Mouse (Mus musculus) adrenal gland, postnatal 0 days (tissue): ENCODE results near the gene Rin1. TPM values are rescaled to one million over a fixed set of nuclear protein-coding genes. Genes with fewer than 3 reads are reported as not detected.

Source experiments
- polyA plus RNA-seq: library from polyadenylated mRNA; unstranded; fragments of >200 nt; fragmentation: Nextera tagmentation; extraction: Ambion mirVana; gene quantifications from 2 replicates; pipeline ENCODE4 v1.2.1, GENCODE M21; 2015

The Rin1 gene
- 1.1 and 1.5 TPM in 2 replicates for polyA plus RNA-seq

DNA sequence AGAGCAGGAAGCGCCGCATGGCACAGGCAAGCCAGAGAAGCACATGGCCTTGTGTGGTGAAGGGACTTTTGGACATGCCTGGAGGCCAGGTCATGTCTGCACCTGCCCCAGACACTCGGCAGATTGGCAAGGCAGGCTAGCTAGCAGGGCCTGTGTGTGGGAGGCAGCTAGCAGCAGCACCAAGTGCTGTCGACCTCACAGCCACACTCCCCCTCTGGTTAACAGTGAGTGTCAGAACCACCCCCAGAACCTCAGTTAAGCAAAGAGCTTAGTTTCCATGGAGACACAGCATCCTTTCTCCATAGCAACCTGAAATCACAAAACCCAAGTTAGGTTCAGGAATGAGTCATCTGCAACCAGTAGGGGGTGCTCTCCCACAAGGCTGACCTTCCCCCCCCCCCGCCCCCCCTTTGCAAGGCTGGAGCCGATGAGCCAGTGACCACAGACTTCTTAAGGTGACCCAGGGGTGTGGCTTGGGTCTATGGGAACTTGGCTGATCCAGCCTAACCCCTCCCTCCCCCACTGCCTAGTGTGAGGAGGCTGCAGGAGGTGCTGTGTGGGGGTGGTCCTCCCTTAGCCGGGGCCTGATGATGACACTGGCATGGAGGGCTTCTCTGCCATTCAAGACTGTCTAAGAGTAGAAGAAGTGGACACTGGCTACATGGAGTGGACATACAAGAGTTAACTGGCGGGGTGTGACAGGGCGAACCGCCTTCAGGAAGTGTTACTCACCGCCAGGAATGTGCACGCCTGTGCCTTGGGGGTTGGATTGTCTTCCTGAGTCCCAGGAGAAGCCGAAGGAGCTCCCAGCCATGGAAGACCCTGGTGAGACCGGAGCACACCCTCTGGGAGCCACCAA, at the start of gene Rin1:
Gene Rin1, plus strand, starts transcription at position 435 of the 859 bp plus-strand sequence.

DNA sequence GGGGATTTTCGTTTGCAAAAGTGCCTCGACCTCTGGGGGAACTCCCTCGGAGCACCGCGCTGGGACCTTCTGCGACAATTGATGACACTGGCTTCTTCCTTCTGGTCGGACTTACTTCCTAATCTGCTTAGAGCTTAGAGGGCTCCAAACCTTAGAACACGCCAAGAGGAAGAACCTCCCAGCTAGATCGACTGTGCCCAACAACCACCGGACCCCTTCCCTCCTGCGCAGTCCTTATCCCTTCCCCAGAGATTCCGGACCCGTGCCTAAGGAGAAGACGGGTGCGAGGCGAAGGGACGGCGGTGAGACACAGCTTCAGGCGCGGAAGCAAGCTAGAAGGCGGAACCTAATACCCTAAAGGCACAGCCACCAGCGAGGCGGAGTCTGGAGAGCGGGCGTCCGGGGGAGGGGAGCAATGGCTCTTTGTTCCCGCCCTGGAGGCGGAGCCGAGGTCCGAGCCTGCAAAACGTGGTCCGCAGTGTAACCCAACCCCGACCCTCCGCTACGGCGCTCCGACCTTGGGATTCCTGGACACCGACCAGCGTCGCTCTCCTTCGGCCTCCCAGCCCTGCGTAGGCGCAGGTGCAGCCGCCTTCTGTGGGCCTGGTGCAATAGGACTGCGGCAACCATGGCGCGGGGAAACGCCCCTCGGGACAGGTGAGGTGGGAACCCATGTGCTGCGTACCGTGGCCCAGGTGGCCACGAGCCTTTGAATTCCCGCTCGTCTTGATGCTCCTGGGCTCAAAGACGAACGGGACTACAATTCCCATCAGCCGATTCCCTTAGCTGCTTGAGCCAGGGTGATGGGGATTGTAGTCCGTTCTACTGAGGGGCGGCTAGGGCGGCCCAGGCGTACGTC, 26.4 kb upstream of the Rin1 start, which contains the start of gene Slc29a2:
Gene Slc29a2, plus strand, starts transcription at position 240 of the 859 bp plus-strand sequence.

DNA sequence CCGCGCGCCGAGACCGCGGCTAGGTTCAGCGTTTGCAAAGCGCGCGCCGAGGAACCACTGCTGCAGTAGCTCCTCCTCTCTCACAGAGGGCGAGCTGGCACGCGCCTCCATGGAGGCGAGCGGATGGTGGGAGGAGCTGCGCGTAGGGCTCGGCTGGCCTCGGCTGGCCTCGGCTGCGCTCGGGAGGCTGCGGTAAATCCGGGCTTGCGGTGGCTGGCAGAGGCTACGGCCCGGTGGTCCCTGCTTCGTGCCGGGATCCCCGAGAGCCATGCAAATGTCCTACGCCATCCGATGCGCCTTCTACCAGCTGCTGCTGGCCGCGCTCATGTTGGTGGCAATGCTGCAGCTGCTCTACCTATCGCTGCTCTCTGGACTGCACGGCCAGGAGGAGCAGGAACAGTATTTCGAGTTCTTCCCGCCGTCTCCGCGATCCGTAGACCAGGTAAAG, 11.5 kb upstream of the Rin1 start, which contains the start of the genes B4gat1 and AC124502.3:
Gene B4gat1, plus strand, starts transcription at position 118 of the 448 bp plus-strand sequence.
Gene AC124502.3, plus strand, starts transcription at position 183 of the 448 bp plus-strand sequence.

DNA sequence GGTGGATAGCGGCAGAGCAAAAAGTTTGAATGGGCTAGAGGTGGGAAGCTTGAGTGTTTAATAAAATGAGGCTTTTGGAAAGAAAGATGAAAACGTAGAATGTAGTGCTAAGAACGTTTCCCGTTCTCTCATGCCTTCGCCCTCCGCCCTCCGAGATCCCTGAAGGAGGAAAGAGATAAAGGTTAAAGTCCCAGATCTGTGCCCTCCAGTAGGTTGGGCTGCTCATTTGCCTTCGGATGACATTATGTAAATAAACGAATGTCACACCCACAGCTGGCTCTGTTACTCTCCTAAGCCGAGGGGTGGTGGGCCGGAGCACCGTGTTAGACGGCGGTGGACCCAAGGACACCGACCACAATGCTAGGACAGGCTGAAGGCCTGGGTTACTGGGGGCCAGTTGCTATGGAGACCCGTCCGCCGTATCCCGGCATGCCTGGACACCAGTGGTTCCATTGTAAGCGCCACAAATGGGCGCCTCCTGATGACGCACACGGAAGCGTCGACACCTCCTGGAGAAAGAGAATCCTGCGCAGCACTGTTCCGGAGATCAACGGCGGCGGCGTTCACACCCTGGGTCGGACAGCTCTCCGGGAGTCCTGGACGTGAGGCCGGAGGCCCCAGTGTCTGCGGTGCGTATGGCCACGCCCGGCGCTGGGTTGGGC, 9.3 kb upstream of the Rin1 start, which contains the start of gene Brms1:
Gene Brms1, plus strand, starts transcription at position 493 of the 662 bp plus-strand sequence.

DNA sequence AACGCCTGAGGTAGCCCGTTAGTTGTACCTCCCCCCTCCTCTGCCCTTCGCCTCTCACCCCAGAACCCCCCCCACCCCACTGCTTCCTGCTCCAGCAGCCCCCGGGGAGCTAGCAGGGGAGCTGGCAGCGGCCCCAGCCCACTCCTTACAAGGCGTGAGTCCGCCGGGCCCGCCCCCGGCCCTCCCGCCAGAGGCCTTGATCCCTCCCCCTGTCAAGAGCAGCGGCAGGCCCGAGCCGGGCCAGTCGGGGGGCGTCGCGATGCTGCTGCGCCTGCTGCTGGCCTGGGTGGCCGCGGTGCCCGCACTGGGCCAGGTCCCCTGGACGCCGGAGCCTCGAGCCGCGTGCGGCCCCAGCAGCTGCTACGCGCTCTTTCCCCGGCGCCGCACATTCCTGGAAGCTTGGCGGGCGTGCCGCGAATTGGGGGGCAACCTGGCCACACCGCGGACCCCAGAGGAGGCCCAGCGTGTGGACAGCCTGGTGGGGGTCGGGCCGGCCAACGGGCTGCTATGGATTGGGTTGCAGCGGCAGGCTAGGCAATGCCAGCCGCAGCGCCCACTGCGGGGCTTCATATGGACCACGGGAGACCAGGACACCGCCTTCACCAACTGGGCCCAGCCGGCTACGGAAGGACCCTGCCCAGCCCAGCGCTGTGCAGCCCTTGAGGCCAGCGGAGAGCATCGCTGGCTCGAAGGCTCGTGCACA, 17.7 kb downstream of the Rin1 start, which contains the start of gene Cd248:
Gene Cd248, plus strand, starts transcription at position 212 of the 703 bp plus-strand sequence.

DNA sequence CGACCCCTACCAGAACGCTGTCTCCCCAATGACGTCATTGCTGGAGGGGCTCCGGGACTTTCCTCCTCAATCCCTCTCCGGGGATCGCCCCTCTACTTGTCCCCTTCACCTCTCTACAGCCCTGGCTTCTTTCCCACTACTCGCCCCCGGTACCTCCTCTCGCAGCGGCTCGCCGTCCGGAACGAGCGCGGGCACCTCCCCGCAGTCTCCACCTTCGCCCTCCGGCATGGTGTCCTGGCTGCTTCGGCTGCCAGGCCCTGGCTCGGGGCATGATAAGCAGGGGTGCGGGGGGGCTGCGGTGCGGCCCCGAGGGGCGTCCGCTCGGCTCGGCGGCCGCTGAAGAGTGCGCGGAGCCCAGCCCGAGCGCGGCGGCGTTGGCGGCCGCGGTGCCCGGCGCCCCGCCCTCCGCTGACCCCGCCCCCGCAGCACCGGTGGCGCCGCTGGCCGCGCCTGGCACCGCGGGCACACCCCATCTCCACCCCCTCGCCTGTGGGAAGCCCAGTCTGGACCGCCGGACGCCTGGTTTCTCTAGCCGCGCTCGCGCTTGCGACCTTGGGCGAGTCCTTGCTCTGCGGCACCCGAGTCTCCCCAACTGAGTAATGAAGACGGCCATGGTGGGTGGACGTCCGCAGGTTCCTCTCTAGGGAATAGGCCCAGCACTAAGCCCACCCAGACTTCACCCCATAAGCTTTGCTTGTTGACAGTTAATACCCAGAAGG, 35.0 kb downstream of the Rin1 start, which contains the start of gene Tmem151a:
Gene Tmem151a, minus strand, starts transcription at position 387 of the 719 bp plus-strand sequence.

DNA sequence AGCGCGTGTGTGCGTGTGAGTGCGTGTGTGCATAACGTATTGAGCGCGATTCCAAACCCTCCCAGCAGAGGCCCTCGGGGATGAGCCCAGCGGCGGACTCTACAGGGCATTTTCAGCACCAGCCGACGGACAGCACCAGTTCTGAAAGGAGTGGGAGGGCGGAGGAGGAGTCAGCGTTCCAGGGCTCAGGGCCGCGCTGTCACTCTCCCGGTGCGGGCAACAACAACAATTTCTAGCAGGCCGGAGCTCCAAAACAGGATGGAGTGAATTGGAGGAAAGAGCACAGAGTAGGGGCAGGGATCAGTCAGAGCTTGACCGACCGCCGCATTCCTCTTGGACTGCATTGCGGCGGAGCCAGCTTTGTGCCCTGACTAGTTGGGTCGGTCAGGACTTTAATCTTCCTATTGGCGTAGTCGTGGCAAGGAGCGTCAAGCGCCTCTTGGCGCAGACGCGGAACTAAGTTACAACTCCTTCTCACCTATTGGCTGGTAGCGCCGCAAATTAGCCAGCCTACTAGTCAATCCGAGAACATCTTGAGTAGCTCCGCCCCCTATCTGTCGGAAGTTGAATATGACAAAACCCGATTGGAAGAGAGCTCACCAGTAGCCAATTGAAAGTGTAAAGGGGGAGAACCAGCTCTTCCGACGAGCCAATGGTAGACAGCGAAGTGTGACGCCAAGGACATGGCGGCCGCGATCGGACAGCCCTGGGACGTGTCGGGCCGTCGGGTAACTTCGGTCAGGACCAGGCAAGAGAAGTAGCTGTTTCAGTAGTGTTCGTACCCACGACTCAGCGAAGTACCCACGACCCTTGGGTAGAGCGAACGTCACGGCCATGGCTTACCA, 37.8 kb downstream of the Rin1 start, which contains the start of gene Yif1a:
Gene Yif1a, plus strand, starts transcription at position 655 of the 845 bp plus-strand sequence.

DNA sequence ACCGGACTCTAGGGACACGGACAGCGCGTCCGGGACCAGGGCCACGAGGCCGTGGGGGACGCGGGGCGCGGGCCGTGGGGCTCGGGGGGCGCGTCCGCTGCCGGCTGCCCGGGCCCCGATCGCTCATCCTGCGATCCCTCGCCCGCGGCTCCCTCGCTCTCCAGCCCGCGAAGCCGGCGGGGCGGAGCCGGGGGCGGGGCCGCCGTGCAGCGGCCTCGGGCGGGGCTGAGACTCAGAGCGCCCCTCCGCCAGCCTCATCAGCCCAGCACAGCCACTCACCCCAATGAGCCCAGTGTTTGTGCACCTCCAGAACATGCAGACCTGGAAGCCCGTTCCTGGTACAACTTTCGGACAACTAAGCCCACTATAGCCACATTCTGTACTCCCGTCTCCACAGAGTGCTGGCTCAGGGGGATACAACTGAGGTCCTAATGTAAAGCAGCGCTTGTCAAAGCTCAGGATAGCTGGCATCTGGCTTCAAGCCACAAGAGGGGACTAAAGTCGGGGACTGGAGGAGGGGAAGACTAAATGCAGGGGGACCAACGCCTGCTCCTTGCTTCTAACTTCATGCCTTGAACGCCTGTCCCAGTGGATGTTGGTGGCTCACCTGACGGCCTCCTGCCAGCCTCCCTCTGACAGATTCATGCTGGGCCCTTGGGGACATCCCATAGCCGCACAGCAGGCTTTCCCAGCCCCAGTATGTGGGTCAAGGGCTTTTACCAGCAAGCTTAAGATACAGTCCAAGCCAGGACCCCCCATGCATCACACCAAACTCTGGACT, 48.3 kb downstream of the Rin1 start, which contains the start of gene Cnih2:
Gene Cnih2, minus strand, starts transcription at position 159 of the 781 bp plus-strand sequence.

Other genes starting within 250 kb of the Rin1 start
- gene Gm21992, start 238.9 kb upstream of the Rin1 start, polyA plus RNA-seq, result 13.2 and 19.4 TPM in 2 replicates
- 19.3 and 22.3 TPM in 2 replicates for gene Rbm14, start 238.8 kb upstream of the Rin1 start, polyA plus RNA-seq
- gene Ccs, start 211.1 kb upstream of the Rin1 start, polyA plus RNA-seq, result 79.9 and 127 TPM in 2 replicates
- 0.08 and 0.10 TPM in 2 replicates for gene Ccdc87, start 211.1 kb upstream of the Rin1 start, polyA plus RNA-seq
- gene Ctsf, start 195.4 kb upstream of the Rin1 start, polyA plus RNA-seq, result 192 and 458 TPM in 2 replicates
- 2.4 and 3.2 TPM in 2 replicates for gene Actn3, start 172.6 kb upstream of the Rin1 start, polyA plus RNA-seq
- gene Zdhhc24, start 171.8 kb upstream of the Rin1 start, polyA plus RNA-seq, result 12.5 and 14.8 TPM in 2 replicates
- gene Bbs1, start 143.9 kb upstream of the Rin1 start, polyA plus RNA-seq, result 3.5 and 4.2 TPM in 2 replicates
- gene Dpp3, start 122.2 kb upstream of the Rin1 start, polyA plus RNA-seq, result 63.8 and 106 TPM in 2 replicates
- 1.9 and 2.9 TPM in 2 replicates for gene Peli3, start 107.4 kb upstream of the Rin1 start, polyA plus RNA-seq
- gene Mrpl11, start 88.3 kb upstream of the Rin1 start, polyA plus RNA-seq, result 136 and 156 TPM in 2 replicates
- gene Npas4, start 60.2 kb upstream of the Rin1 start, polyA plus RNA-seq, result 0.07 TPM in 1 of 2 replicates, not detected in the other
- 0.57 and 1.9 TPM in 2 replicates for gene Slc29a2, start 26.6 kb upstream of the Rin1 start, polyA plus RNA-seq
- 45.2 and 51.4 TPM in 2 replicates for gene B4gat1, start 11.7 kb upstream of the Rin1 start, polyA plus RNA-seq
- gene AC124502.3, start 11.6 kb upstream of the Rin1 start, polyA plus RNA-seq, result 0.20 and 1.6 TPM in 2 replicates
- gene Brms1, start 9.1 kb upstream of the Rin1 start, polyA plus RNA-seq, result 36.1 and 44.9 TPM in 2 replicates
- 79.7 and 120 TPM in 2 replicates for gene Cd248, start 17.6 kb downstream of the Rin1 start, polyA plus RNA-seq
- gene Tmem151a, start 35.0 kb downstream of the Rin1 start, polyA plus RNA-seq, result 6.4 and 9.5 TPM in 2 replicates
- gene Yif1a, start 38.1 kb downstream of the Rin1 start, polyA plus RNA-seq, result 83.2 and 106 TPM in 2 replicates
- gene Cnih2, start 48.0 kb downstream of the Rin1 start, polyA plus RNA-seq, result 19.6 and 30.8 TPM in 2 replicates
- 213 and 238 TPM in 2 replicates for gene Rab1b, start 56.6 kb downstream of the Rin1 start, polyA plus RNA-seq
- gene Klc2, start 68.1 kb downstream of the Rin1 start, polyA plus RNA-seq, result 14.0 and 16.2 TPM in 2 replicates
- gene Pacs1, start 222.6 kb downstream of the Rin1 start, polyA plus RNA-seq, result 13.0 and 16.0 TPM in 2 replicates
- gene Sf3b2, start 245.0 kb downstream of the Rin1 start, polyA plus RNA-seq, result 149 and 197 TPM in 2 replicates
- gene Gal3st3, start 247.8 kb downstream of the Rin1 start, polyA plus RNA-seq, result 0.55 and 1.7 TPM in 2 replicates